Mouse (Mus musculus) left cerebral cortex, postnatal 36 days (tissue): ENCODE data around the gene 1500011B03Rik. TPM values are rescaled to one million over a fixed set of nuclear protein-coding genes. Genes with fewer than 3 reads are reported as not detected.

ENCODE experiments used
- DNase-seq, 2 experiments: peaks; one replicate each; pipeline ENCODE4 v3.0.0; 2021 to 2022; ENCODE audit warnings: low spot score in 2 of 2, mixed read lengths in 1 of 2
- intact Hi-C: fragments of 180-260 bp; cut with DNase I; formaldehyde crosslinking; loops from one replicate; pipeline ENCODE4 v1.15.1; 2025
- total RNA-seq, 2 experiments: library from RNA; stranded (reverse); gene quantifications; 2 replicates each; pipeline ENCODE4 v1.2.3; 2021

The 1500011B03Rik gene
- total RNA-seq, 2 experiments from 2014 or later: 169 to 176 TPM

- DNase-seq: peak; percentile 91 to 92
- intact Hi-C loops: no loop called here
Observed at GRCm38 (mm10) chr5:114813525-114814181, 9.6 kb downstream of the 1500011B03Rik start.

- intact Hi-C loops: loop anchor here (5.0 kb wide), 1 partner anchor 38 kb away; the partner anchor contains the start of gene Ankrd13a
- no peak for DNase-seq
Observed at GRCm38 (mm10) chr5:114809826-114810225, 13.4 kb downstream of the 1500011B03Rik start.

DNA sequence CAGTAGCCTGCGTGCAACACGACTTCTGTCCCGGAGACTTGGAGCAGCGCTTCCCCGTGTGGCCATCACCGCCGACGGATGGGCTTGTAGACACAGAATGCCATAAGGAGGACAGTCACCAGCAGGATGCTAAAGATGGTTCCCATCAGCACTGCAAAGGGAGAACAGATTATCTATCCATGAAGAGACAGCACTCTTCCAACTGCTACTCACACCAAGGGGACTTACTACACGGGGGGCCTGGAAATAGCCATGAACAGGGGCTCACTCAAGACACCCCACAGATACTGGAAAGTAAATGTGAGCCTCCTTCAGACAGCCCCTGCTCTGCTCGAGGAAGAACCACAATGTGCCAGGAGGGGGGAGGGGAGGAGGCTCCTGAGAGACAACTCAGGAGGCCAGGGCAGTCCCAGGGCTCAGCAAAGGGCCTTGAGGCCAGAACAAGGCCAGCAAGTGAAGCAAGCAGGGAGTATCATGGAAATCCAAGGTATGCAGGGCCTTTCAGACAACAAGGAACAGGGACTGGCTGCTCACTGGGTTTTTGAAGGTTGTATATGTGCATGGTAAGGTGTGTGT lies 14.0 kb downstream of the 1500011B03Rik start:
- DNase-seq: no peak
- intact Hi-C loops: loop anchor here (5.0 kb wide), 1 partner anchor 37 kb away; the partner anchor contains the start of gene Ankrd13a

DNA sequence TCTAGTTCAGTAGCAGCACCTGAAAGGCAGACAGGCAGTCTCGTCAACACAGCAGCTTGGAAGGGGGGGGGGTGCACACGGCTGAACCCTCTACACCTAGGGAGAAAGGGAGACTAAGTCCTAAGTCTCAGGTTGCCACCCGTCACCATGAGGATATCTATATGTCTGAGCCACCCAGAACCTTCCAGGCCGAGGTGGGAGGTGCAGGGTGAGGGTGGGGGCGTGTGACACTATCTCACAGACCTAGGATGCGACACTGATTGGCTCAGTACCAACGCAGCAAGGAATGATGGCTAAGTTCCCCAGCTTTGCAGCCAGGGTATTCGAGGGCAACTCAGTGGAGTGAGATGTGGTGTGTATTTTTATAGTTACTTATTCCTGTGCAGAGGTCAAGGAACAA lies 14.9 kb downstream of the 1500011B03Rik start:
- intact Hi-C loops: loop anchor here (5.0 kb wide), 1 partner anchor 36 kb away; the partner anchor contains the start of gene Ankrd13a
- no peak for DNase-seq

DNA sequence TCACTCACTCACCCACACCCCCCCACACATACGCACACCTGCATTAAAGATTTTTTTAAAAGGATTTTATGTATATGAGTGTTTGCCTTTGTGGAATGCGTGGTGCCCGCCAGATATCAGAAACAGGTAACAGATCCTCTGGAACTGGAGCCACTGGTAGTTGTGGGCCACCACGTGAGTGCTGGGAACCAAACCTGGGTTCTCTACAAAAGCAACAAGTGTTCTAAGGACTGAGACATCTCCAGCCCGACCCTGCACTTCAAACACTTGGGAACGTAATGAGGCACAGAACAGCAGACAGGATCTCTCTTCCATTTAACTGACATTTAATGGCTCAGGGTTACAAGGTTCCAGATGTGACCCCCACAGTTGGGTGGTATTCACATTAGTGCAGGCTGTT lies 15.4 kb downstream of the 1500011B03Rik start:
- intact Hi-C loops: loop anchor here (5.0 kb wide), 1 partner anchor 36 kb away; the partner anchor contains the start of gene Ankrd13a
- DNase-seq: no peak

DNA sequence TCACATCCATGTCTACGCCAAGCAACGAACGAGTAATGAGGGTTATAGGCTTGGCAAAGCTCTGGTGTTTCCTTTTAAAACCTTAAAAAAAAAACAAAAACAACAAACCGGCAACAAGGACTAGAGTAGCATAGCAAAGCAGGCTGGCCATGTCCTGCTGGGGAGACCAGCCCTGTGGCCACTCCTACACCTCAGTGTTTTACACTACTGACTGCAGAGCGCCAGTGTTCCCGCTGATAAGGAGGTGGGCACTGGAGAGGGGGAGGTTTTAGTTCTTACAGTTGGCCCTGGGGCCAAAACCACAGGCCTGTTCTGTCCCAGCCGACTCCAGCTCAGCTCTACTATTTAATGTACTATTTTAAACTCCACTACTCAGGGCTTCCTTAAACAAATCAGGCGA lies 15.8 kb downstream of the 1500011B03Rik start:
- intact Hi-C loops: loop anchor here (5.0 kb wide), 1 partner anchor 35 kb away; the partner anchor contains the start of gene Ankrd13a
- no peak for DNase-seq

DNA sequence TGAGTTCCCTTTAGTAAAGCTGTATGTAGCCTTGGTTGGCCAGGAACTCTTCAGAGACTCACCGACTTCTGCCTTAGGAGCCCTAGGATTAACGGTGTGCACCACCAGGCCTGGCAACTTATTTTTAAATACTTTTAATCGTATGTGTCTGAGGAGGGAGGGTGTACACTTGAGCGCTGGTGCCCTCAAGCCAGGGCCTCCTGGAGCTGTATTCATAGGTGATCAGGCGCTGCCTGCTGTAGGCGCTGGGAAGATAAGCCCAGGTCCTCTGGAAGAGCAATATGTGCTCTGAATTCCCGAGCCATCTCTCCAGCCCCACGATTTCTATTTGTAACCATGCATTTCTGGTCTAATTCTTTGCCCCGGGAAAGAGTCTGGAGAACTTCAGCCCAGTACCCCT lies 16.2 kb downstream of the 1500011B03Rik start:
- intact Hi-C loops: loop anchor here (5.0 kb wide), 1 partner anchor 35 kb away; the partner anchor contains the start of gene Ankrd13a

GRCm38 (mm10) chr5:114806636-114807035 lies 16.6 kb downstream of the 1500011B03Rik start:
- intact Hi-C loops: loop anchor here (5.0 kb wide), 1 partner anchor 34 kb away; the partner anchor contains the start of gene Ankrd13a
- DNase-seq: no peak

More for the DNA sequence above, 16.2 kb downstream of the 1500011B03Rik start:
- no peak for DNase-seq

DNA sequence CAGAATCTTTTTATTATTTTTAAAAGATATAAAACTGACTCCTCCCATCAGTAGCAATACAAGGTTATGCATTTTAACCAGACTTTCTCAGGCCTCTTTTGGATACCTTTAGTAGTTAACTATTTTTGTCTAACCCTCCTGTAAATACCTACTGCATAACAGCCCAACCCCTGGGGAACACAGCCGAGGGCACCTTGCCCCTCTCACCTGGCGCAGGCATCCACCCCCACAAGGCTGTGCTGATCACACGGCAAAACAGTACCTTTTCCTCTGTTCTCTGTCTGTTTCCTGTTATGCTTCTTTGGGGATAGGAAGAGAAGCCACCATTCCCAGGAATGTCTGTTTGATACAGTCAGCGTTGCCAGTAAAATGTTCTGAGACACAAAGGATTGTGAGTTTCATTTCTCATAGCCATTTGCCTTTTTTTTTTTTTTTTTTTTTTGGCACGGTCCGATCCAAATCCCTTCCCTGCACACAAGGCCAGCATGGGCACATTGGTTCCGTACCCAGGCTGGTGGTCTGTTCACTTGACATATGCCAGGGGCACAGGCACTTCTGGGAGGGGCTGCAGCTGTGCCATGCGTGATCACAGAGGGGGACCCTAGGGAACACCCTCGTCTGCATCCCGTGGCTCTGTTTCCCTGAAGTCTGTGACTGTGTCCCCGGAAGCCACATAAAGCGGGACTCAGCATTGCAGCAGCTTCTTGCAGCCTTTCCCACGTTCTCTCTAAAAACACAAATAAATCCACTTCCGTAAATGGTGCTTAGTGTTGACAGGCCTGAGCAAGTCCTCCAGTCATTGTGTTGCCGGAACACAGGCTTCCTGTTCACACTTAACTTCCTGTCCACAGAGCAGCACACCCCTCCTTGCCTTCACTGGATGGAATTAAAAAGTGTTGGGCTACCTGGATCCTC lies 17.6 kb downstream of the 1500011B03Rik start:
- no peak for DNase-seq
- intact Hi-C loops: loop anchor here (5.0 kb wide), 1 partner anchor 33 kb away; the partner anchor contains the start of gene Ankrd13a

GRCm38 (mm10) chr5:114804958-114805357 lies 18.3 kb downstream of the 1500011B03Rik start:
- intact Hi-C loops: loop anchor here (5.0 kb wide), 1 partner anchor 33 kb away; the partner anchor contains the start of gene Ankrd13a
- DNase-seq: peak; percentile 47 to 66

GRCm38 (mm10) chr5:114804335-114804734 lies 18.9 kb downstream of the 1500011B03Rik start:
- DNase-seq: no peak
- intact Hi-C loops: no loop called here

GRCm38 (mm10) chr5:114803231-114803630 lies 20.0 kb downstream of the 1500011B03Rik start:
- DNase-seq: no peak
- intact Hi-C loops: no loop called here

GRCm38 (mm10) chr5:114801841-114802240 lies 21.4 kb downstream of the 1500011B03Rik start:
- DNase-seq: no peak
- intact Hi-C loops: no loop called here

- intact Hi-C loops: no loop called here
- no peak for DNase-seq
Observed at GRCm38 (mm10) chr5:114801049-114801448, 22.2 kb downstream of the 1500011B03Rik start.

DNA sequence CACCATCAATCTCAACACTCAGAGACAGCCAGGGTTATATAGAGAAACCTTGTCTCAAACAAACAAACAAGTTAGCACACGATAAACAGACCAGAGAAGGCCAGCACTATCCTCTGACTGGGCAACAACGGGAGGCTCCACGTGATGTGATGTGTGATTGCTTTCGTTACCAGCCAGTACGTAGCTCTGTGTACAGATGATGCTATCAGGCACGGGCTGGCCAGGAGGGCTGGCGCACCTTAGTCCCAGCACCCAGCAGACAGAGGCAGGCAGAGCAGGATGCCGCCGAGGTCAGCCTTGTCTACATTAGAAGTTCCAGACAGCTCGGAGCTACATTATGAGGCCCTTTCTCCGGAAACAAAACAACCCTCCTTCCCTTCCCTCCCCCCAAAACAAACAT lies 23.4 kb downstream of the 1500011B03Rik start:
- no peak for DNase-seq
- intact Hi-C loops: no loop called here

DNA sequence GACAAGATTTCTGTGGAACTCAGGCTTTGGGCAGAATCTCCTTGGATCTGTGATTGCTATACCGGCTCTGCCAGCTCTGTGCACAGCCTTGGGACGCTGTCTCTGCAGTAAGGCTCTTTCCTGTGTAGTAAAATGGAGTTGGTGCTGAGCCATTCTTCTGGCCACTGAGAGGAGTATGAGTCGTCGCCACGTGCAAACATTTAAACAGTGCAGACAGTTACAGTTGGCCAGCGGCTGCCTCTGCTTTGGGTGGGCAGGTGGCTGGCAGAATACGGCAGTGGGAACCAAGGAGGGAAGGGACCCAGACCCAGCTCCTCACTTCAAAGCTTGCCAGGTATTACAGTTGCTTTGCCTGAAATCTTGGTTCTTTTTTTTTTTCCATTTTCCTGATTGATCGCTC lies 26.0 kb downstream of the 1500011B03Rik start:
- intact Hi-C loops: no loop called here
- DNase-seq: no peak

- intact Hi-C loops: no loop called here
- no peak for DNase-seq
Observed at GRCm38 (mm10) chr5:114796299-114797012, 26.8 kb downstream of the 1500011B03Rik start.

DNA sequence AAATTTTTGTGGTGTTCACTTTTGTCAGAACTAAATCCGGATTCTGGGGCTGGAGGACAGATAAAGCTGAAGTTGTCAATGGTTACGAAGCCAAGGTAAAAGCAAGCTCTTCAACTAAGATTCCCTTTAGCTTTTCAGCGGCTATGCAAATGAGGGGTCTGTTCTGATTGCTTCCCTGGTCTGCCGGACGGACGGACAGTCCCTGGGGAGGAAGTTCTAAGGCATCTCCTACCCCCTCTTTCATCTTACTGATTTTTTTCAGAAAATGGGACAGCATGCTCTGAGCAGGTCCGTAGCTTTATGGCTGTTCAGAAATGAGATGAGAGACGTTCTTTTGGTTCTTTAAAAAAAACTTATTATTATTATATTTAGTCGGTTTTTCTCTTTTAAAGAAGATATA lies 27.6 kb downstream of the 1500011B03Rik start:
- DNase-seq: no peak
- intact Hi-C loops: no loop called here

DNA sequence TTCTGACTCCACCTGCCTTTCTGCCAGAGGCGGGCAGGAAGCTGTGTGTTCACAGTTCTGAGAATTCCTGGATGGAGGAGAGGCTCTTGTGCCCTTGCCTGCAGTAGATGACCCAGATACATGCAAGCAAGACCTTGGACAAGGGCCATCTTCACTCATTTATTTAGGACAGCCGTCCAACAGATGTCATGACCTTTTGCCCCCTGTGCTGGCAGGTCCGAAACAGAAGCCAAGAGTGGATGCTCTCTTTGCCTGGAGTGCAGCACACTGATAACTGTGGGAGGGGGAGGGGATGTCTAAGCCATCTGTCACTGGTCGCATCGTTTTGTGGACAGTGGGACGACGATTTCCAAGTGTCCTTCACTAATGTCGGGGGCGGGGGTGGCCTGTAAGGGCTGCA lies 28.0 kb downstream of the 1500011B03Rik start:
- DNase-seq: no peak
- intact Hi-C loops: no loop called here
